Mouse (Mus musculus) testis, adult 2 months (tissue): ENCODE measurements around the gene Pcsk5. TPM values are rescaled to one million over a fixed set of nuclear protein-coding genes. Genes with fewer than 3 reads are reported as not detected.

Experiments
- H3K27ac ChIP-seq: fragments of 200-500 bp; 2 replicates; pipeline ENCODE4 v1.5.1; 2012; ENCODE audit warnings: low read depth, low read length; ENCODE audit not compliant: control insufficient read depth, insufficient read depth
- H3K27me3 ChIP-seq: fragments of 200-500 bp; 2 replicates; pipeline ENCODE4 v1.6.1; 2012; ENCODE audit warnings: mild to moderate bottlenecking, low read length, moderate library complexity; ENCODE audit not compliant: control insufficient read depth, insufficient read depth
- H3K36me3 ChIP-seq: fragments of 200-500 bp; 2 replicates; pipeline ENCODE4 v1.6.1; 2012; ENCODE audit warnings: mild to moderate bottlenecking, low read length; ENCODE audit not compliant: control insufficient read depth, insufficient read depth
- H3K4me1 ChIP-seq: fragments of 200-500 bp; 2 replicates; pipeline ENCODE4 v1.6.1; 2012; ENCODE audit warnings: low read length; ENCODE audit not compliant: control insufficient read depth, insufficient read depth
- H3K4me3 ChIP-seq: fragments of 200-500 bp; 2 replicates; pipeline ENCODE4 v1.5.1; 2012; ENCODE audit warnings: low read depth, mild to moderate bottlenecking, low read length, moderate library complexity, mixed read lengths; ENCODE audit not compliant: control insufficient read depth
- CTCF ChIP-seq: fragments of 200-500 bp; IDR thresholded peaks from 2 replicates; pipeline ENCODE4 v1.5.1; 2012; ENCODE audit warnings: low read depth, mild to moderate bottlenecking, inconsistent platforms, low read length, moderate library complexity; ENCODE audit not compliant: control insufficient read depth, insufficient read depth, insufficient replicate concordance
- POLR2A ChIP-seq: fragments of 200-500 bp; IDR thresholded peaks from 2 replicates; pipeline ENCODE4 v1.6.1; 2012; ENCODE audit warnings: low read depth, mild to moderate bottlenecking, inconsistent platforms, low read length, moderate library complexity; ENCODE audit not compliant: control insufficient read depth
- polyA plus RNA-seq: library from polyadenylated mRNA; depleted of rRNA; stranded (reverse); fragments of >200 nt; gene quantifications from 2 replicates; pipeline ENCODE4 v1.2.3, GENCODE M21; 2012

The Pcsk5 gene
- polyA plus RNA-seq, 1 experiment = 0.81 TPM

DNA sequence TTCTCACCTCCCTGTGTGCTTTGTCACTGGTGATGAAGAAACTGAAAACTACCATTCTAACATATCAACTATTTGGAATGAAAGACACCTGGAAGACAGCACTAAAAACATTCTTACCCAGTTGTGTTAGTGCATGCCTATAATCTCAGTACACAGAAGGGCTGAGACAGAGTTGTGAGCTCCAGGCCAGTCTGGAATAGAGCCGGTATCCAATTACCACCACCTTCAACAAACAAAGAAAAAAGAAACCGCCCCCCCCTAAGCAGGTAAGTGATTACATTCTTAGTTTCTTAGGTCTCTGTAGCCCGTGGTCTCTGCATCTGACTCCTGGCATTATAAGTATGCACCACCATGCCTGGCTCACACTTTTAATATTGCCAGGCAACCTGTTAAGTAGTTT, 444.6 kb downstream of the Pcsk5 start:
- TF ChIP-seq POLR2A (no peak), CTCF (no peak)
- no peak overlapping the region; the same call in 1 of the 2 replicates for H3K4me3 ChIP-seq

DNA sequence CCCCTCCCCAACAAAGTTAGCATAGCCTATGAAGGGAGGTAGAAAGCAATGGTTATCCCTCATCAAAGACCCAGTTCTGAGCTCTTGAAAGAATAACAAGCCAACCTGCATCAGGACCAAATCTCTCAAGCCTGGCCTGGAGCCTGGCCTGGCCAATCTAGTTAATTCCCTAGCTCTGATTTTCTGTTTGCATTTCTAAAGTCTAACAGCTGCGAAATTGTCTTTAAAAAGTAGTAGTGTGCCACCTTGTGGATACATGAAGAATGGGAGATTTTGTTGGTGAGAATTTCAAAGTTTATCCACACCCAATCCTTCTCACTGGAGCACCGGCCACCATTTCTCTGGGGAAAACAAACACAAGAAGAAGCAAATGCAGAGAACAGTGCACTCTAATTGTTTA, 449.0 kb downstream of the Pcsk5 start:
- no peaks in the 10 kb centered on the region for H3K4me1 ChIP-seq
- no peaks in the 10 kb centered on the region for H3K27me3 ChIP-seq
- no peaks in the 10 kb centered on the region for H3K36me3 ChIP-seq
- H3K27ac ChIP-seq = no peak overlapping the region
- TF ChIP-seq POLR2A (no peak), CTCF (no peak)
- H3K4me3 ChIP-seq = no peak overlapping the region

More for the DNA sequence above, 444.6 kb downstream of the Pcsk5 start:
- Histone ChIP-seq H3K36me3 (no peaks in the 10 kb centered on the region; the same call in 1 of the 2 replicates), H3K4me1 (peaks cover 3% of the 10 kb centered on the region; the same call in 1 of the 2 replicates), H3K27me3 (no peaks in the 10 kb centered on the region), H3K27ac (no peak overlapping the region)

DNA sequence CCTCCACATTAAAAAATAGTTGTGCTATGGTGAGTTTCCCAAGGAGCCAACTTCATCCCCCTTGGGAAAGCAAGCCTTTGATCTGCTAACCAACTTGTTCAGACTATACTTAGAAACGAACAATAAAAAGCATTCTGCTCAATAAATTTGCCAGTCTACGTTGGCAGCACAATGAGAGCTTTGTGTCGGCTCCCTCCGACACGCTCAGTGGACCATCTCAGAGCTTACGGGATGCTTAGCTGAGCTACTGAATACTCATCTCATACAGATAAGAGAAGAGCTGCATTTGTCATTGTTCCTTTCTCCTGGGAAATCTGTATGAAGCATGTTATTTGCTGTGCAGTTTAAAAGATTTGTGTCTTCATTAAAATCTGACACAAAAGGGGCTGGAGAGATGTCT, 451.0 kb downstream of the Pcsk5 start:
- Histone ChIP-seq H3K4me1 (no peaks in the 10 kb centered on the region), H3K36me3 (no peaks in the 10 kb centered on the region), H3K27ac (no peak overlapping the region), H3K27me3 (no peaks in the 10 kb centered on the region), H3K4me3 (no peak overlapping the region)
- TF ChIP-seq POLR2A (no peak), CTCF (no peak)

DNA sequence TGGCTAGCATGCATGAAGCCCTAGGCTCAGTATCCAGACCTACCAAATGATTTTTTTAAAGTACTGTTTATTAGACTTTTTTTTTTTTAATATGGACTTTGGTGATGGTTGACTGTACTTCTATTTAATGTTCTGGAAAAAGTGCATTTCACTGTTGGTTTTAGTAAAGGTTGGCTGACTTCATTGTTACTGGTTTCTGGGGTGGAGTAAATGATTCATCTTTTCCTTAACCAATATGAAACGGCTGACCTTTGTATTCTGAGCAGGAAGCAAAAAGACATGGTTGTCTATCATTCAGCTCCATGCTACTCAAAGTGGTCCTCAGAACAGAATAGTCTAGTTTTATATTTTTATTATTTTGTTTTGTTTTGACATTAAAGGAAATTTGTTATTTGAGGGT, 452.0 kb downstream of the Pcsk5 start:
- TF ChIP-seq POLR2A (no peak), CTCF (no peak)
- Histone ChIP-seq H3K4me3 (no peak overlapping the region), H3K4me1 (no peaks in the 10 kb centered on the region), H3K27me3 (no peaks in the 10 kb centered on the region), H3K36me3 (no peaks in the 10 kb centered on the region), H3K27ac (no peak overlapping the region)

DNA sequence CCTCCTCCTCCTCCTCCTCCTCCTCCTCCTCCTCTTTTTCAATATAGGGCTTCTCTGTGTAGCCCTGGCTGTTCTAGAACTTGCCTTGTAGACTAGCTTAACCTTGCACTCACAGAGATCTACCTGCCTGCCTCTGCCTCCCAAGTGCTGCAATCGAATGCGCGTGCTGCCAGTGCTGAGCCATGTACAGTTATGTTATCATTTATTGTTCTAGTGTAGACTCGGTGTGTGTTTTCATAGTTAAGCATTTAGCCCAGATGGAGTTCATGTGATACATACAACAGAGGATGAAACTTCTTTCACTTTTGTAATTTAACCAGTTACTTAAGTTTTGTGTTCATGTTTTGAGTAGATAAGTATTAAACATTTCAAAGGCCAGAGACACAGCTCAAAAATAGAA, 452.4 kb downstream of the Pcsk5 start:
- Histone ChIP-seq H3K4me3 (no peak overlapping the region), H3K4me1 (no peaks in the 10 kb centered on the region), H3K27me3 (no peaks in the 10 kb centered on the region), H3K36me3 (no peaks in the 10 kb centered on the region), H3K27ac (no peak overlapping the region)
- no peak for TF ChIP-seq CTCF
- TF ChIP-seq POLR2A = no peak

DNA sequence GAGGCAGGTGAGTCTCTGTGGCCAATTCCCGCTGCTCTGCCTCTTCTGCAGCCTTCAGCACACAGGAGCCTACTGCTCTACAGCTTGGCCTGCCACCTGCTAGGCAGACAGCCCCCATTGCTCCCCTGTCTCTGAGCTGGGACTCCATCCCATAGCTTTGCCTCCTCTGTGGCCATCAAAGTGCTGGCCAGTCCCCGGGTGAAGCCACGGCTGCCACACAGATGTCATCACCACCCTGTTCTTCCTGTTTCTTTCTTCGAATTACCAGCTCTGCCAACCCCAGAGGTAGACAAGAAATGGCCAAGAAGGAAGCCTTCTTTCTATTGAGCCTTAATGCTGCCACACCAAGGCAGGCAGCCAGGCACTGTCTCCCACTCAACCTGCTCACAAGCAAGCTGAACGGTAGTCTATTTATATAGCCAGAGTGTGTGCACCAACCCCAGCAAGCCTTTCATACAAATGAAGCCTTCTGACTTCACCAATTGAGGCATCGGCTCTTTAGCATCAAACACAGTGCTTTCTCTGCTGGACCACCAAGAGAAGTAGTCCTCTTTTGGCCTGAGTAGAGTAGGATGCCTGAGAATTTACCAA, 454.5 kb downstream of the Pcsk5 start:
- Histone ChIP-seq H3K4me1 (no peaks in the 10 kb centered on the region), H3K4me3 (no peak overlapping the region), H3K36me3 (no peaks in the 10 kb centered on the region), H3K27ac (no peak overlapping the region), H3K27me3 (no peaks in the 10 kb centered on the region)
- TF ChIP-seq CTCF (no peak), POLR2A (no peak)
